Mouse (Mus musculus) cerebellum, adult 18-20 months (tissue): ENCODE measurements around the gene Ralgapa1.
"Not testable (repeated sequence)": the region's sequence is repeated elsewhere in the genome, so short reads cannot be mapped to it uniquely, and the experiment has no call there.

Source experiments
- DNase-seq, 2 experiments: peaks; one replicate each; pipeline ENCODE4 v3.0.0; 2021

Gene Ralgapa1

GRCm38 (mm10) chr12:55598887-55599561, 221.9 kb downstream of the Ralgapa1 start, which contains the start of gene Insm2:
Insm2 (plus strand) TSS chr12:55599427.
- peak in 1 of 2 experiments; percentile 7 for DNase-seq

GRCm38 (mm10) chr12:55598537-55598886, 222.5 kb downstream of the Ralgapa1 start:
- no peak for DNase-seq

- not testable (repeated sequence) for DNase-seq
Measured at GRCm38 (mm10) chr12:55586936-55587335, 234.0 kb downstream of the Ralgapa1 start.

- DNase-seq = peak in 1 of 2 experiments; percentile 5
Measured at GRCm38 (mm10) chr12:55573794-55574193, 247.2 kb downstream of the Ralgapa1 start.

GRCm38 (mm10) chr12:55573089-55573488, 247.9 kb downstream of the Ralgapa1 start:
- no peak for DNase-seq

- DNase-seq = no peak
Measured at GRCm38 (mm10) chr12:55571661-55572060, 249.3 kb downstream of the Ralgapa1 start.

GRCm38 (mm10) chr12:55571181-55571580, 249.8 kb downstream of the Ralgapa1 start:
- DNase-seq = no peak

GRCm38 (mm10) chr12:55570646-55571045, 250.3 kb downstream of the Ralgapa1 start:
- DNase-seq = no peak

- DNase-seq = no peak
Measured at GRCm38 (mm10) chr12:55569676-55570075, 251.3 kb downstream of the Ralgapa1 start.

GRCm38 (mm10) chr12:55568466-55568865, 252.5 kb downstream of the Ralgapa1 start:
- DNase-seq = no peak

- DNase-seq = no peak
Measured at GRCm38 (mm10) chr12:55566837-55567236, 254.1 kb downstream of the Ralgapa1 start.

GRCm38 (mm10) chr12:55565867-55566266, 255.1 kb downstream of the Ralgapa1 start:
- DNase-seq = no peak

GRCm38 (mm10) chr12:55565206-55565605, 255.8 kb downstream of the Ralgapa1 start, which contains the start of gene Aldoart2:
Aldoart2 (plus strand) TSS chr12:55565239.
- DNase-seq = no peak

GRCm38 (mm10) chr12:55564187-55564963, 256.6 kb downstream of the Ralgapa1 start:
- DNase-seq = no peak

GRCm38 (mm10) chr12:55563742-55564141, 257.2 kb downstream of the Ralgapa1 start:
- no peak for DNase-seq

- DNase-seq = no peak
Measured at GRCm38 (mm10) chr12:55560025-55560690, 260.8 kb downstream of the Ralgapa1 start.

GRCm38 (mm10) chr12:55559184-55559855, 261.6 kb downstream of the Ralgapa1 start:
- no peak for DNase-seq

GRCm38 (mm10) chr12:55557866-55558265, 263.1 kb downstream of the Ralgapa1 start:
- no peak for DNase-seq

GRCm38 (mm10) chr12:55554901-55555300, 266.1 kb downstream of the Ralgapa1 start:
- not testable (repeated sequence) for DNase-seq
